10 mouse cellular contexts compared by ENCODE assay signal in genomic region chr12:3609747-3610146, GRCm38 (mm10). TPM values are rescaled to one million over a fixed set of nuclear protein-coding genes. Genes with fewer than 3 reads are reported as not detected.
DNase-seq lines count a peak whose midpoint lies in the region; ATAC-seq and TF ChIP-seq lines count a peak whose summit lies in the region.
"Had no signal": no experiment of that assay in that cellular context is flagged by ENCODE, and none has a peak within 500 bp of the region (broad histone marks: within the 10 kb centered on the region; RNA-seq: fewer than 3 reads in every experiment).

No protein-coding gene starts in this region.

- no peak for TF ChIP-seq POLR2A in heart, adult 2 months (IDR thresholded peaks at IDR 0.05; ENCODE audit: insufficient read depth, low read depth, low read length)
- no peak for TF ChIP-seq POLR2A in thymus, adult 2 months (IDR thresholded peaks at IDR 0.05; ENCODE audit: control insufficient read depth, extremely low read depth, insufficient read depth, low read length, poor library complexity)

- H3K36me3 ChIP-seq in heart, adult 2 months (ENCODE audit: control insufficient read depth, insufficient read depth, low read length) = no peaks in the 10 kb centered on the region
- no peaks in the 10 kb centered on the region for H3K36me3 ChIP-seq in heart, embryonic 10.5 days
- no peaks in the 10 kb centered on the region for H3K36me3 ChIP-seq in thymus, adult 2 months (ENCODE audit: control insufficient read depth, insufficient read depth, low read length)
- H3K36me3 ChIP-seq in forebrain, embryonic 10.5 days (replicated peaks) = peaks cover 8% of the 10 kb centered on the region; the same call in 1 of the 2 replicates
- H3K36me3 ChIP-seq: heart, embryonic 12.5 days; stomach, embryonic 15.5 days had no signal

- no peaks in the 10 kb centered on the region for H3K79me2 ChIP-seq in heart, adult 2 months (replicated peaks; ENCODE audit: control insufficient read depth, insufficient read depth, low read length)

- no peaks in the 10 kb centered on the region for H3K9me3 ChIP-seq in heart, embryonic 10.5 days
- H3K9me3 ChIP-seq in forebrain, embryonic 10.5 days = no peaks in the 10 kb centered on the region
- H3K9me3 ChIP-seq: heart, embryonic 12.5 days; stomach, embryonic 15.5 days had no signal

- no peak for TF ChIP-seq EP300 in heart, adult 2 months (IDR thresholded peaks at IDR 0.05; ENCODE audit: insufficient read depth, low read depth, low read length)

- no peaks in the 10 kb centered on the region for H3K4me1 ChIP-seq in heart, adult 2 months (ENCODE audit: control insufficient read depth, insufficient read depth, low read length)
- no peaks in the 10 kb centered on the region for H3K4me1 ChIP-seq in heart, embryonic 10.5 days
- no peaks in the 10 kb centered on the region for H3K4me1 ChIP-seq in thymus, adult 2 months (replicated peaks; ENCODE audit: control insufficient read depth, insufficient read depth, low read length)
- no peaks in the 10 kb centered on the region for H3K4me1 ChIP-seq in forebrain, embryonic 10.5 days
- H3K4me1 ChIP-seq: heart, embryonic 12.5 days; stomach, embryonic 15.5 days had no signal

- no peaks in the 10 kb centered on the region for H3K27me3 ChIP-seq in heart, adult 2 months (ENCODE audit: control insufficient read depth, insufficient read depth, low read length)
- H3K27me3 ChIP-seq in heart, embryonic 10.5 days (ENCODE audit: insufficient read depth, poor library complexity, severe bottlenecking) = no peaks in the 10 kb centered on the region
- H3K27me3 ChIP-seq in thymus, adult 2 months (ENCODE audit: control insufficient read depth, insufficient read depth, low read length) = no peaks in the 10 kb centered on the region
- H3K27me3 ChIP-seq in forebrain, embryonic 10.5 days (ENCODE audit: poor library complexity, severe bottlenecking) = no peaks in the 10 kb centered on the region
- H3K27me3 ChIP-seq: heart, embryonic 12.5 days; stomach, embryonic 15.5 days had no signal

- peak; percentile 67 for TF ChIP-seq CTCF in heart, adult 2 months (IDR thresholded peaks at IDR 0.05)
- no peak for TF ChIP-seq CTCF in thymus, adult 2 months (IDR thresholded peaks at IDR 0.05; ENCODE audit: borderline replicate concordance, control insufficient read depth, extremely low read depth, insufficient read depth, low read length, poor library complexity)

- no peak overlapping the region for H3K4me3 ChIP-seq in heart, adult 2 months
- no peak overlapping the region for H3K4me3 ChIP-seq in heart, embryonic 10.5 days
- no peak overlapping the region for H3K4me3 ChIP-seq in thymus, adult 2 months (ENCODE audit: control insufficient read depth, insufficient read depth, low read length)
- H3K4me3 ChIP-seq in forebrain, embryonic 10.5 days = no peak overlapping the region
- H3K4me3 ChIP-seq: heart, embryonic 12.5 days; stomach, embryonic 15.5 days had no signal

- no peak overlapping the region for H3K27ac ChIP-seq in heart, adult 2 months
- no peak overlapping the region for H3K27ac ChIP-seq in heart, embryonic 10.5 days
- H3K27ac ChIP-seq in thymus, adult 2 months (ENCODE audit: control insufficient read depth, insufficient read depth, low read length) = no peak overlapping the region
- no peak overlapping the region for H3K27ac ChIP-seq in forebrain, embryonic 10.5 days
- H3K27ac ChIP-seq: stomach, embryonic 15.5 days had no signal

- no peak overlapping the region for H3K9ac ChIP-seq in heart, adult 2 months (ENCODE audit: low read depth, low read length)
- H3K9ac ChIP-seq: heart, embryonic 12.5 days; stomach, embryonic 15.5 days had no signal

- no peak for DNase-seq in heart, adult 2 months
- DNase-seq in heart, embryonic 10.5 days (ENCODE audit: low spot score) = no peak
- peak; percentile 34 for DNase-seq in thymus, adult 2 months
- no peak for DNase-seq in thymus, adult 18-20 months
- peak; percentile 35 for DNase-seq in thymus, postnatal 4 days
- DNase-seq in left cerebral cortex, adult 11 months (ENCODE audit: low spot score) = no peak
- DNase-seq in forebrain, embryonic 10.5 days (ENCODE audit: extremely low spot score, low spot score) = no peak

- peak; percentile 73; the same call in 1 of the 2 replicates for ATAC-seq in erythroid progenitor cell, adult 5-6 weeks (replicated peaks; ENCODE audit: low FRiP score, poor library complexity, severe bottlenecking)

- intact Hi-C loops in heart, adult 2 months (cut with DNase I) = no loop called here

RNA-seq across cellular contexts. Expression of gene Dtnb, which starts 37.6 kb away (rescaled TPM):
- total RNA-seq in heart, adult 2 months (2021) = 1 to 10 TPM; 6.0 to 7.1 TPM
- polyA plus RNA-seq in heart, adult 2 months (2012; rRNA removed) = 6.9 and 8.0 TPM in 2 replicates
- polyA plus RNA-seq in heart, embryonic 10.5 days (2016; fragmentation: Nextera tagmentation; extraction: Ambion mirVana) = 20.3 and 28.7 TPM in 2 replicates
- 60.7 and 60.8 TPM in 2 replicates for polyA plus RNA-seq in thymus, adult 2 months (2012; rRNA removed)
- total RNA-seq in erythroid progenitor cell, adult 5-6 weeks (2015; ENCODE audit: low replicate concordance) = 56.2 and 72.1 TPM in 2 replicates
- total RNA-seq in erythroid progenitor cell, adult 5-6 weeks (2017; ENCODE audit: low replicate concordance) = 54.9 and 101 TPM in 2 replicates
- polyA plus RNA-seq in forebrain, embryonic 10.5 days (2016; fragmentation: Nextera tagmentation; extraction: Ambion mirVana) = 29.7 and 31.3 TPM in 2 replicates

Comparison
In these comparisons a context has a peak if more than half of its experiments do, and no peak if none do; other contexts are left out.
1. DNase-seq: peak in thymus, adult 2 months (single experiment) and thymus, postnatal 4 days (single experiment); none in heart, adult 2 months (0 of 2), heart, embryonic 10.5 days (single experiment), thymus, adult 18-20 months (0 of 2), left cerebral cortex, adult 11 months (single experiment) and forebrain, embryonic 10.5 days (single experiment).